Comparison of ENCODE assay signal across 9 mouse cellular contexts in the genomic region with DNA sequence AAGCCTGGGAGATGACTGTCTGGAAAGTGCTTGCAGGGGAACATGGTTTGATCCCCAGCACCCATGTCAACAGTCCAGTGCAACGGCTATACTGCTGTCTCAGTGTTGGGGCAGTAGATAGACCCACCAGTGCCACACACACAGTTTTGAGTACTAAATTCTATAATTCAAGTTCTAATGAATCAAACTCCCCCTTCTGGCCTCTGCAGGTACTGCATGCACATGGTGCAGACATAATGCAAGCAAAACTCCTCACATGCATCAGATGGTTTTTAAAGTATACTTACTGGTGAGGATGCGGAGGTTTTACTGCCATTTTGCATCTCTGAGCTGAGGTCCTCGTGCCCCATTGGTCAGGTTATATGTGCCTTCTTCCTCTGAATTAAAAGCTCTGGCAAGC. TPM values are rescaled to one million over a fixed set of nuclear protein-coding genes. Genes with fewer than 3 reads are reported as not detected.
DNase-seq lines count a peak whose midpoint lies in the region; ATAC-seq and TF ChIP-seq lines count a peak whose summit lies in the region.
"Had no signal": no experiment of that assay in that cellular context is flagged by ENCODE, and none has a peak within 500 bp of the region (broad histone marks: within the 10 kb centered on the region; RNA-seq: fewer than 3 reads in every experiment).

No protein-coding gene starts in this region.

- H3K4me1 ChIP-seq in hindbrain, postnatal 0 days (ENCODE audit: insufficient read depth, low read length): no peaks in the 10 kb centered on the region
- peaks cover 3% of the 10 kb centered on the region; the same call in 1 of the 2 replicates for H3K4me1 ChIP-seq in hindbrain, embryonic 13.5 days (replicated peaks)
- peaks cover 4% of the 10 kb centered on the region for H3K4me1 ChIP-seq in thymus, adult 2 months (replicated peaks; ENCODE audit: control insufficient read depth, insufficient read depth, low read length)

- peak; percentile 80 for TF ChIP-seq CTCF in hindbrain, postnatal 0 days (IDR thresholded peaks at IDR 0.05; ENCODE audit: low read depth)
- no peak for TF ChIP-seq CTCF in thymus, adult 2 months (IDR thresholded peaks at IDR 0.05; ENCODE audit: borderline replicate concordance, control insufficient read depth, extremely low read depth, insufficient read depth, low read length, poor library complexity)

- peaks cover 25% of the 10 kb centered on the region for H3K36me3 ChIP-seq in hindbrain, postnatal 0 days (ENCODE audit: insufficient read depth, low read length)
- peaks cover 73% of the 10 kb centered on the region for H3K36me3 ChIP-seq in hindbrain, embryonic 13.5 days
- no peaks in the 10 kb centered on the region; the same call in 1 of the 2 replicates for H3K36me3 ChIP-seq in thymus, adult 2 months (ENCODE audit: control insufficient read depth, insufficient read depth, low read length)

- H3K4me2 ChIP-seq in hindbrain, postnatal 0 days (ENCODE audit: low read depth, low read length): no peak overlapping the region
- H3K4me2 ChIP-seq in hindbrain, embryonic 13.5 days: no peak overlapping the region

- H3K27ac ChIP-seq in hindbrain, postnatal 0 days: no peak overlapping the region
- H3K27ac ChIP-seq in hindbrain, embryonic 13.5 days: no peak overlapping the region
- H3K27ac ChIP-seq in thymus, adult 2 months (ENCODE audit: control insufficient read depth, insufficient read depth, low read length): no peak overlapping the region

- WGBS in hindbrain, postnatal 0 days: 95% methylated on average over 3 of the region's 3 CpGs
- 95% methylated on average over 3 of the region's 3 CpGs for WGBS in hindbrain, embryonic 13.5 days
- 97% methylated on average over 3 of the region's 3 CpGs for WGBS in thymus, adult 2 months

- ATAC-seq in hindbrain, postnatal 0 days: no peak
- no peak for ATAC-seq in hindbrain, embryonic 13.5 days (ENCODE audit: low FRiP score)

- no peaks in the 10 kb centered on the region for H3K27me3 ChIP-seq in hindbrain, postnatal 0 days (ENCODE audit: insufficient read depth, low read length)
- no peaks in the 10 kb centered on the region for H3K27me3 ChIP-seq in hindbrain, embryonic 13.5 days
- H3K27me3 ChIP-seq in thymus, adult 2 months (ENCODE audit: control insufficient read depth, insufficient read depth, low read length): no peaks in the 10 kb centered on the region

- TF ChIP-seq POLR2A in thymus, adult 2 months (IDR thresholded peaks at IDR 0.05; ENCODE audit: control insufficient read depth, extremely low read depth, insufficient read depth, low read length, poor library complexity): no peak

- H3K9ac ChIP-seq in hindbrain, postnatal 0 days (replicated peaks; ENCODE audit: low read length): no peak overlapping the region
- no peak overlapping the region for H3K9ac ChIP-seq in hindbrain, embryonic 13.5 days

- H3K9me3 ChIP-seq in hindbrain, postnatal 0 days (ENCODE audit: low read length): no peaks in the 10 kb centered on the region
- no peaks in the 10 kb centered on the region for H3K9me3 ChIP-seq in hindbrain, embryonic 13.5 days

- DNase-seq in hindbrain, postnatal 0 days (ENCODE audit: low spot score): peak; percentile 74
- DNase-seq in thymus, adult 2 months: peak; percentile 39
- no peak for DNase-seq in thymus, adult 18-20 months
- DNase-seq in induced T-regulatory cell, adult 2 months (ENCODE audit: low read depth): peak; percentile 75
- peak; percentile 81 for DNase-seq in thymus, postnatal 4 days
- DNase-seq in frontal cortex, postnatal 25 days (ENCODE audit: low spot score in 2 of 2): no peak
- DNase-seq in urinary bladder, postnatal 25 days (ENCODE audit: low spot score): no peak
- DNase-seq: cerebellum, adult 8-10 months had no signal

- H3K4me3 ChIP-seq in hindbrain, postnatal 0 days (ENCODE audit: low read length): no peak overlapping the region
- no peak overlapping the region for H3K4me3 ChIP-seq in hindbrain, embryonic 13.5 days
- no peak overlapping the region for H3K4me3 ChIP-seq in thymus, adult 2 months (ENCODE audit: control insufficient read depth, insufficient read depth, low read length)

RNA-seq across cellular contexts. Expression of a gene that starts 13.4 kb away (rescaled TPM):
- 12.1 and 14.9 TPM in 2 replicates for total RNA-seq in hindbrain, postnatal 0 days (2014; rRNA removed)
- 42.1 and 47.3 TPM in 2 replicates for polyA plus RNA-seq in hindbrain, postnatal 0 days (2015; fragmentation: Nextera tagmentation; extraction: Ambion mirVana)
- 35.9 and 36.7 TPM in 2 replicates for polyA plus RNA-seq in hindbrain, embryonic 13.5 days (2015; fragmentation: Nextera tagmentation; extraction: Ambion mirVana)
- 71.0 and 72.0 TPM in 2 replicates for polyA plus RNA-seq in thymus, adult 2 months (2012; rRNA removed)

RNA-seq across cellular contexts. Expression of a gene that starts 20.6 kb away (rescaled TPM):
- total RNA-seq in hindbrain, postnatal 0 days (2014; rRNA removed): 19.9 and 20.8 TPM in 2 replicates
- polyA plus RNA-seq in hindbrain, postnatal 0 days (2015; fragmentation: Nextera tagmentation; extraction: Ambion mirVana): 14.6 and 15.0 TPM in 2 replicates
- 18.4 and 20.0 TPM in 2 replicates for polyA plus RNA-seq in hindbrain, embryonic 13.5 days (2015; fragmentation: Nextera tagmentation; extraction: Ambion mirVana)
- 9.6 and 11.4 TPM in 2 replicates for polyA plus RNA-seq in thymus, adult 2 months (2012; rRNA removed)

RNA-seq across cellular contexts. Expression of a gene that starts 33.2 kb away (rescaled TPM):
- 12.3 and 14.0 TPM in 2 replicates for total RNA-seq in hindbrain, postnatal 0 days (2014; rRNA removed)
- 4.5 and 4.8 TPM in 2 replicates for polyA plus RNA-seq in hindbrain, postnatal 0 days (2015; fragmentation: Nextera tagmentation; extraction: Ambion mirVana)
- 3.2 and 3.7 TPM in 2 replicates for polyA plus RNA-seq in hindbrain, embryonic 13.5 days (2015; fragmentation: Nextera tagmentation; extraction: Ambion mirVana)
- 33.8 and 41.5 TPM in 2 replicates for polyA plus RNA-seq in thymus, adult 2 months (2012; rRNA removed)

RNA-seq across cellular contexts. Expression of a gene that starts 42.0 kb away (rescaled TPM):
- total RNA-seq in hindbrain, postnatal 0 days (2014; rRNA removed): 94.5 and 108 TPM in 2 replicates
- polyA plus RNA-seq in hindbrain, postnatal 0 days (2015; fragmentation: Nextera tagmentation; extraction: Ambion mirVana): 64.1 and 65.6 TPM in 2 replicates
- 84.3 and 86.5 TPM in 2 replicates for polyA plus RNA-seq in hindbrain, embryonic 13.5 days (2015; fragmentation: Nextera tagmentation; extraction: Ambion mirVana)
- polyA plus RNA-seq in thymus, adult 2 months (2012; rRNA removed): 61.4 and 67.0 TPM in 2 replicates

RNA-seq across cellular contexts. Expression of a gene that starts 52.0 kb away (rescaled TPM):
- 7.0 and 8.6 TPM in 2 replicates for total RNA-seq in hindbrain, postnatal 0 days (2014; rRNA removed)
- polyA plus RNA-seq in hindbrain, postnatal 0 days (2015; fragmentation: Nextera tagmentation; extraction: Ambion mirVana): 10.7 and 16.2 TPM in 2 replicates
- polyA plus RNA-seq in hindbrain, embryonic 13.5 days (2015; fragmentation: Nextera tagmentation; extraction: Ambion mirVana): 17.1 and 19.6 TPM in 2 replicates
- polyA plus RNA-seq in thymus, adult 2 months (2012; rRNA removed): 27.4 and 31.2 TPM in 2 replicates

Comparison
In these comparisons a context has a peak if more than half of its experiments do, and no peak if none do; other contexts are left out.
1. DNase-seq: peak in hindbrain, postnatal 0 days (single experiment), thymus, adult 2 months (single experiment), induced T-regulatory cell, adult 2 months (single experiment) and thymus, postnatal 4 days (single experiment); none in thymus, adult 18-20 months (0 of 2), frontal cortex, postnatal 25 days (0 of 2) and urinary bladder, postnatal 25 days (single experiment).